Mouse (Mus musculus) CD8-positive naive resting alpha-beta T cell, adult 2 months (primary cell): Measurements from ENCODE around the gene St3gal2.
"Not testable (repeated sequence)": the region's sequence is repeated elsewhere in the genome, so short reads cannot be mapped to it uniquely, and the experiment has no call there.

ENCODE experiments used
- DNase-seq, 2 experiments: peaks; one replicate each; pipeline ENCODE4 v3.0.0; 2022; ENCODE audit warnings: low read depth in 2 of 2, low spot score in 2 of 2

Gene St3gal2

DNA sequence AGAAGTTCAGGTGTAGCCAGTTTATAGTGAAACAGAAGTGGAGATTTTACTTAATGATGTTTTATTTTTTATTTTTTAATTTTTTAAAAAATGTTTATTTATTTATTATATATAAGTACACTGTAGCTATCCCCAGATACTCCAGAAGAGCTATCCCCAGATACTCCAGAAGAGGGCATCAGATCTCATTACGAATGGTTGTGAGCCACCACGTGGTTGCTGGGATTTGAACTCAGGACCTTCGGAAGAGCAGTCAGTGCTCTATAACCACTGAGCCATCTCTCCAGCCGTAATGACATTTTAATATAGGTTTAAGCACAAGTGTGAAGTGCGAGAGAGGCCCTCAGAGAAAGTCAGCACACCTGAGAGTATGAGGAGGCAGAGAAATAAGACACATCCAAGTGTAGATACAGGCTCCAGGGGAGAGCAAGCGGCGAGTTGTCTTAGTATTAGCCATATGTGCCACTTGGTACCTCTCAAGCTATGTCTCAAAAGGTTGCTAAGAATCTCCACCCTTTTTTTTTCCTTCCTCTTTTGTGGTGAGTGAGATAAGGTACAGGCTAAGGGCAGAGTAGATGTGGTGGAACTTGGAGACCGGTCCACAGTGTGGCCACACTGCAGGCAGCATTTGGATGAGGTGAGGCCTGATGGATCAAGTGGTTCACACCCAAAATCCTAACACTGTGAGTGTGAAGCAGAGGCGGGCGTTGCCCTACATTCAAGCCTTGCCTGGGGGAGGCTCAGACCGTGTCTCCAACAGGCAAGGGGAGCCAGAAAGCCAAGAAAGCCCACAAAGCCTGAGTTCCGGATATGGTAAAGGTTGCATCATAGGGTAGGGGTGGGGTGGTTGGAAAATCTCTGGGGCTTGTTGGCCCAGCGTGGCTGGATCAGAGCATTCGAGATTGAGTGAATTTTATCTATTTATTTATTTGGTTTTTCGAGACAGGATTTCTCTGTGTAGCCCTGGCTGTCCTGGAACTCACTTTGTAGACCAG is 7.8 kb upstream of the St3gal2 start:
- DNase-seq, result no peak

DNA sequence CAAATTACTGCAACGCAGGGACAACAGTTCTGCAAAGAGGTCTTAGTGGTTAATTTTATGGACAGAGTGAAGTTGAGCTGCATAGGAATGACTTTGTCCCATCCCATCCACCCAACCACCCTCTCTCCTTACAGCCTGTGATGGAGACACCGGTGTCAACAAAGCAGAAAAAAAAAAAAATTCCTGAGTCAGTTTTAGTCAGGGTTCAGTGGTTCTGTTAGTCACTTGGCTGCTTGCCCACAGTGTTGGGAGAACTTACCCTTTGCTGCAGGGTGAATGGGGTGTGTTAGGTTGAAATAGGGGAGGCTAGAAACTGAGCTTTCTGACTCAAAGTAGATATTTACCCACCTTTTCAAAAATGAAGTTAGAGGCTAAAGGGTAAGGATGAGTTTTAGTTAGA is 2.3 kb upstream of the St3gal2 start:
- DNase-seq, result no peak

DNA sequence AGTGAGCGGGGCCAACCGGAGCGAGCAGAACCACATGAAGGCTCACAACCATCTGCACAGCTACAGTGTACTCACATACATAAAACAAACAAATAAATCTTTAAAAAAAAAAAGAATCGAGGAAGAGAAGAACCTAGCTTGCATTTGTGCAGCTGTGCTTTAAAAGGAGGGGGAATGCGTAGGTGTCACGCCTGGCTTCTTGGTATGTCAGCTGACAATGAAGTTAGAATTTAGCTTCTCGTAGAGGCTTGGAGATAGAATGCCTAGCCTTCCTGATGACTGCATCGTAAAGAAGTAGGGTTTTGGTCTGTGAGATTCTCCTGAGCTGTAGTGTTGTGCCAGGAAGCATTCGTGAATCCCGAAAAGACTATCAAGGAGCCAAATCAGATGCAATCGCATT is 1.7 kb upstream of the St3gal2 start:
- no peak for DNase-seq

DNA sequence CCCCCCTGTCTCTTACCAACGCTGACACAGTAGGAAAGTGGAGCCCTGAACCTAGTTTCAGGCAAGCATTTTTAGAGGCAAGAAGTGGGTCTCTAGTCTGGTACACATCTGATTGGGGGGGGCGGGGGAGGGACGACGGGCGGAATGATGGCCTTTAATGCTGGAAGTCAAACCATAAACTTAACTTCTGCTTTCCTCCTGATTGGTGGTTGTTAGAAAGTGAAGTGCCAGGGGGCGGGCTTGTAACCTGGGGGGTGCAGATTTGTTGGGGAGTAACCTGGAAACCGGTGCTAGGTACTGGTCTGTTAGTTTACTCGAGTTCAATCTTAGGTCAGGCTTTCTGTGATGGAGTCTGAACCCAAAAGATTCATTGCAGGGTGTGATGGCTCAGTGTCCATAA is 1.3 kb upstream of the St3gal2 start:
- DNase-seq, result no peak

GRCm38 (mm10) chr8:110920032-110920772 is 480 bp downstream of the St3gal2 start:
- peak; percentile 3 to 12 for DNase-seq

DNA sequence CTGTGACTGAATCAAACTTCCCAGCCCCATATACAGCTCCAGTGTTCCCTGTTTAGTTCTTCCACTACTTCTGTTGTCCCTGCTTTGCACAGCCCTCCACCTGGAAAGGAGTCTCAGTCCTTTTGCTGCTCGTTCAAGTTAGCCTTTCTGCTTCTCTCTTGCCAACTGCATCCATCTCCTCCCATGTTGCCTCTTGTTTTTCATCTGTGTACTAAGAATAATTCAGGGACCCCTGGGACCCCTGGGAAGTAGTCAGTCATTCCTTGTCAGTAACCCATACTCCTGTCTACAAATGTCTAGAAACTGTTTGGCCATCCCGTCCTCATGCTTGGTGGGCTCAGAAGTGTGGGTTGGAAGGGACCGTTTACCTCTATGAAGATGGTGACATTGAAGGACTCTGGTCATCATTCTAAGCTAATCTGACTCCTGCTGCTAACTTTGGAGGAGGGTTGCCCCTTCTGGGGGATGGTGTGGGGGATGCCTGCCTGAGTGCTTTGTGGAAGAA is 1.1 kb downstream of the St3gal2 start:
- DNase-seq, result no peak

DNA sequence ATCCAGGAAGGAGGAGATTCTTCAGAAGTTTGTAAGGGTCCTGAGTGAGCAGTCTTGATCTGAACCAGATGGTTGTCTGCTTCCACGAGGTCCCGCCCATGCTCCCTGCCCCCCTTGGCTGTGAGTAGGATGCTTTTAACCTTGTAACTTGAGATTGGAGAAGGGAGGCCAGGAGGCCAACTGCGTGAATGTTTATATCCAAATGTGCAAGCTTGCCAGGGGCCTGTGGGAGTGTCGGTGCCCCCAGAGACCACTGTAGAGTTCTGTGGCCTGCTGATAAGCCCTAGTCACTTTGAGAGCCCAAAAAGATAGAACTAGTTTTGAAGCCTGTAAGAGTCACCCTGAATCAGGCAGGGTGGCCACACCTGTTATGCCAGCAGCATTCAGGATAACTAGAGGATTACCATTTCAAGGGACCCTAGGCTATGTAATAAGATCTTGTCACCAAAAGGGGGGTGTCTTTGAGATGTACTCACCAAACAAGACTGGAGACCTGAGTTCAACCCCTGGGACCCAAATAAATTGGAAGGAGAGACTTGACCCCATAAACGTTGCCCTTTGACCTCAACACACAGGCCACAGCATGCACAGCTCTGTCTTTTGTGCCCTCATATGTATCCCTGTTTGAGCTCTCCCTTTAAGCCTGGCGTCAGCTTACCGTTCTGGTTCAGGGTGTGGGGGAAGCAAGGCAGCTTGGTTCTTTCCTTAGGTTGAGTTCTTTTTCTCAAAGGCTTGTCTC is 1.9 kb downstream of the St3gal2 start:
- no peak for DNase-seq

DNA sequence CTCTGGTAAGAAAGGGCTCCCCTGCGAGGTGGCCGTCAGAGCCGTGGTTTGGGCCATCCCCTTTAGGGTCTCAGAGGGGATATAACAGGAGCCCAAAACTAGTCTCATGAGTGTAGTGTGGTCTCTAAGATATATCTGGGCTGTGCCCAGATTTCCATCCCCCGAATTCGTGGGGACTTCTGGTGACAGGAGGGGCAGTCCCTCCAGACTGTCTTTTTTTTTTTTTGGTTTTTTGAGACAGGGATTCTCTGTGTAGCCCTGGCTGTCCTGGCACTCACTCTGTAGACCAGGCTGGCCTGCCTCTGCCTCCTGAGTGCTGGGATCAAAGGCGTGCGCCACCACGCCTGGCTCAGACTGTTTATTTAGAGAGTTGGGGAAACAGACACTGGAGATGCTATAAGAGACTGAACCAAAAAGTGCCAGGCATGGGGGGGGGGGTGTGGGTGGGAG is 6.0 kb downstream of the St3gal2 start:
- no peak for DNase-seq

- no peak for DNase-seq
These were observed 7.0 kb downstream of the St3gal2 start for GRCm38 (mm10) chr8:110926690-110927089.

DNA sequence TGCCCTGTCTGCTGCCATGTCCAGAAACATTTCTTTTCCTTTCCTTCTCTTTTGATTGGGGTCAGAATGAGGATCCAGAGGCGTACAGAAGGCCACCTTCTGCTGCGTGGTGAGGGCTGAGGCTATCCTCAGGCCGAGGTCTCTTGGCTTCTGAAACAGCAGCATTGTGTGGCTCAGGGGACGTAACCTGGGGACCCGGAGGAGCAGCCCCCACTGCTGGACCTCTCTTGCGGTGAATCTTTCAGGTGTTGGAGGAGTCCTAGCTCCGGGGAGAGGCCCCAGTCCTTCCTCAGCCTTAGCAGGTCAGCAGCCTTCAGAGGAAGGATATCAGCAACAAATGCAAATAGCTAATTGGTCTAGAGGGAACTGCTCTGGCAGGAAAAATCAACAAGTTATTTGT is 8.7 kb downstream of the St3gal2 start:
- no peak for DNase-seq

DNA sequence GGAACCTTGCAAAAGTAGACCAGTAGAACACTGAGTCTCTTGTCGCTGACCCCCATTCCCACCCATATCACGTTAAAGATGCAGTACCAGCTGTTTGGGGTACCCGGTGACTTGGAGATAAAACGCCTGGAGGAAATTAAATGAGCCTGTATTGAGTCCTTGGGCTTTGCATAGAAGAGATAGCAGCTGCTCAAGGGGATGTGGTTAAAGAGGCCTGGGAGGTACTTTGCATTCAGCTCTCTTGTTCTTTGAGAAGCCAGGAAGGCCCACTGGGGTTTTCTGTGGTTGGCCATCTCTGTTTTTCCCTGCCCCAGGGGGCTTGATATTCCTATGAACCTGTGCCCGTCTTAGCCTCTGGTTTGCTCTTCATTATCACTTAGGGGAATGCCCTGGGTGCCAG is 9.3 kb downstream of the St3gal2 start:
- DNase-seq, result no peak

GRCm38 (mm10) chr8:110929672-110930071 is 9.9 kb downstream of the St3gal2 start:
- not testable (repeated sequence) for DNase-seq

DNA sequence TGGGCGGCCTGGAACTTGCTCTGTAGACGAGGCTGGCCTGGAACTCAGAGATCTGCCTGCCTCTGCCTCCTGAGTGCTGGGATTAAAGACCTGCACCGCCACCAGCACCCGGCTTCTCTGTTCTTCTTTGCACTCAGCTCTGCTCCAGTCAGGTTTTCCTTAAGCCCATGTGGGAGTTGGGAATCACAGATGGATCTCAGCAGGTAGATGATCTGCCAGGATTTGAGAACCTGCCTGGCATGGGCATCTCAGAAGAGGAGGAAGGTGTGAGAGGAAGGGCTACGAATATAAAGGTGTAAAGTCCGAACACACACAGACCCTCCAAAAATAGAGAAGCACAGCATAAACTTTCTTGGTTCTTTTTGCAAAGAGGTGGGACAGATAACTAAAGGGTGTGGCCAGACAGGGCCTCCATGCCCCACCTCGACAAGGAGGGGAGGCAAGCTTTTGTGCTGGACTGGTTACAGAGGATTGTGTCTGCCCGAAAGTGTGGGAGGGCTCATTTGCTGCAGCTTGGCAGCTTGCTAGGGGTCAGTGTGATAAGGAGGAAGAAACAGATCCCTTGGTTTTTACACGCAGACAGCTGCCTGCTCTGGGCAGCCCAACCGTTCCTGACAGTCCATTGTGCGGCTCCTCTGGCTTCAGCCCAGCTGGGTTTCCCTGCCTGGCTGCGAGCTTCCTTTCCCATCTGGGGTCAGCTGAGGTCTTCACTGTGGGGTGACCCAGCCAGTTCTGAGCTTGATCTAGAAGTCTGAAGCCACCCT is 11.6 kb downstream of the St3gal2 start:
- no peak for DNase-seq

DNA sequence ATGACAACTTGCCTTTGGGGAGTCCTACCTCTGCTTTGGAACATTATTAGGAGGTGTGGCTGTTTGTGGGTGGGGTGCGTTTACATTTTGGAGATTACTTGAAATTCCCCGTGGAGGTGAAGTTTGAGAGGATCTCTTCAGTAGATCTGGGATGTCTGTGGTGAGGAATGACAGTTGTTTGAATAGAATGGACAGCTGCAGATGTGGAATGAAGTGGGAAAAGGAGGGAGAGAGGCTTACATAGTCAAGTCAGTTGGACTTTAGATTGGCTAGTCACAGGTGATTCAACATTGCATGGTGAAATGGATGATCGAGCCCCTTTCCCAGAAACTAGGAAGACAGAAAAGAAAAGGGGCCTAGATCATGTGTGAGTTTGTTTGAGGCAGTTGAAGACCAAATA is 12.7 kb downstream of the St3gal2 start:
- DNase-seq, result no peak

DNA sequence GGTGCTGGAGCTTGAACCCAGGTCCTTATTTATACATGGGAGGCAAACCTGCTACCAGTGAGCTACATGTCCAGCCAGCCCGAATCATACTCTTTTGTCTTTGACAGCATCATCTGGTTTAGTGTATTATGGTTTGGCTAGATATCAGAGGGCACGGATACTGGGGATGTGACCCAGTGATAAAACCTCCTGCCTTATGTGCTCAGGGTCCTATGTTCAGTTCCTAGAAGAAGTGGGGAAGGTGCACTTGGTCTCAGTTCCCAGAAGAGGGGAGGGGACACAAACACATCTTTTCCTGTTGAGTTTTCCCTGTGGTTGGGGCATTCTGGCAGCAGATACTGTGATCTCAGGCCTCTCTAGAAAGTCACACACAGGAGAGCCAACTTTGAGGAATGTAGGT is 13.6 kb downstream of the St3gal2 start:
- DNase-seq, result no peak

DNA sequence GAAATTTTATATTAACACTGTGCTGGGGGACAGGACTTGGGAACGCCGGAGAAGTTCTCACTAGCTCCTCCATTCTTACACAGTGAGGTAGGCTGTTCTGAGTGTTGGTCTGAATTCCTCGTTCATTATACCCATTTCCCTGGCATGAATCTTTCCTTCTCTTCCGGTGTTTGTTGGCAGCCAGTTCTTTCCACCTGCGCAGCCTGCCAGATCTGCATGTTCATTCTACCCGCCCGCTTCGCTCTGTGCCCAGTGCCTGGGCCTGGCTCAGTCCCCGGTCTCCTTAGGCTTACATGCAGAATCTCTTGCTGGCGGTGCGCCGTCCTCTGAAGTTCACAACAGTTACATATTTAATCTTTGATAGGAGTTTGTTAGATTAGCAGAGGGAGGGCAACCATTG is 16.5 kb downstream of the St3gal2 start:
- DNase-seq, result no peak

DNA sequence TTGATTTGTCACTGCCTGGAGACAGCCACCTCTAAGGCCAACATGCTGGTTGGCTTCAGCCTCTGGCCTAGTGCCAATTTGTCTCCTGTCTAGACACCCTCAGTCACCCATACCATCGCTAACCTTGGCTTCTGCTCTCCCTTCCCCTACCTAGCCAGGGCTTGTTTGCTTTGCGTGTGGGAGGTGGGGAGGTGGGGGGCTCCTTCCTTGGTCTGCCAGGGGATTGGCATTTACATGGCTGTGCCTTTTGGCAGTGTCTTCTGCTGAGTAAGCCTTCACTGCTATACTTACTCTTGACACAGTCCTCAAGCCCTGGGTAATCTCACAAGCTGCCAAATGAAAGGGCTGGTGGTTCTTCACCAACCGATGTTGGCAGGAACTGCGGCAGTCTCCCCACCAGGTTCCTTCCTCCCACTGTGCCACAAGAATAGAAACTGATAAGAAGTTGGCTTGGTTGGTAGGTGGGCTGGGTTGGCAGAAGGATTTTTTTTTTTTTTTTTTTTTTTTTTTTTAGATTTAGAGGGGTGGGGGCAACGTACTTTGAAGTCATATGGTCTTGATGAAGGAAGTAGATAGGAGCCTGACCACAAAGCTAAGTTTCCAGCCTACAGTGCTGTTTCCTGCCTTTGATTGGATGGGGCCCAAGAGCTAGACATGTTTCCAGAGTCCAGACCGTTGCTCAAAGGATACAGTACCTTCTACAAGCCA is 19.3 kb downstream of the St3gal2 start:
- DNase-seq, result peak; percentile 10 to 38

DNA sequence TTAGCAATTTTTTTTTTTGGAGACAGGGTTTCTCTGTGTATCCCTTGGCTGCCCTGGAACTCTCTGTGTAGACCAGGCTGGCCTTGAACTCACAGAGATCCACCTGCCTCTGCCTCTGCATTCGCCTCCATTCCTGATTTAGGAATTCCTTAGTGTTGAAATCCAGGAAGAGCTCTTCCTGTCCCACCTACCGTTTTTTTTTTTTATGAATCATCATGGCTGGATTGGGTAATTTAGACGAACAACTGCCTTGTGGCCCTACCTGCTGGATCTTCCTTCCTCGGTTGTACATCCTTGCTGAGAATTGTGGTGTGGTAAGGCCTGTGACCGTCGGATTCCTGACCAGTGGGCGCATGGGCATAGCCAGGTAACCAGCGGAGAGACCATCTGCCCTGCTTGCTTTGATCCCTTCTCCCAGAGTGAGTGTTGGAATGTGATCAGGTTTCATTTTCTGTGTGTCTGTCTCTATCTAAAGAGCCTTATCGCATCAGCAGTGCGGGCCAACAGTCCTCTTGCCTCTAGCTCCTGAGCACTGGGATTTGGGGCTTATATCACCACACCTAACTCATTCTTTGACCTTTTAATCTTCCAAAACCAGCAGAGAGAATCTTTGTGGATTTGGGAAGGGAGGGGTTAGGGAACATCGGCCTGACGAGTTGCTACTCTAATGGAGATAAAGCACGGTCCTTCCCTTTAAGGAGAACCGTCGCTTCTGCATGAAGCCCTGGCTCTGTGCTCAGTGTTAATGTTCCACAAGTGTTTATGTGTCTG is 21.1 kb downstream of the St3gal2 start:
- DNase-seq, result no peak

DNA sequence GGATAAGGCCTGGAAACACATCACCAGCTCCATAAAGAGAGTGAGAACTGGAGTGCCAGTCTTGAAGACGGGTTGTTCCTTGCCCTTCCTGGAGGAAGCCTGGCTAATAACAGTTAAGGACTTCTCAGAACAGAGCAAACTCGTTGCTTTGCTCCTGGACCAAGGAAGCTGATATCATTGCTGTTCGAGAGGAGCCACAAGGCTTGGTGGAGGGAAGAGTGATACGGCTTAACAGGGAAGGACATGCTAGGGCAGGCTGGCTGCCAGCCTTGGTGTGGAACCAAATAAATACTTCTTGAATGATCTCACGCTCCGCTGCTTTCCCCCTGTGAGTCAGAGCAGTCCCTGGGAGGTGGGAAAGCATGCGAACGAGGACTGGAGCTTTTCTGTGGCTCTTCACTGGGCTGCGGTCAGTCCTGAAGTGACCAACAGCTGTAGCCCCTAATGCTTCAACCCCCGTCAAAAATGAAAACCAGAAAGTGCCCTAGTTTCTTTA is 21.8 kb downstream of the St3gal2 start:
- DNase-seq, result no peak
